Mouse (Mus musculus): ENCODE measurements around the gene Oard1.
A peak's percentile ranks its signal among the peaks of the same experiment; 100 is the strongest.

The Oard1 gene

GRCm38 (mm10) chr17:48409380-48410298 is at the start of gene Oard1, which contains the start of gene Nfya:
TSS of gene Oard1 (plus strand) at chr17:48410014.
TSS of gene Nfya (minus strand) at chr17:48409906.
- DNase-seq, result peak; percentile 99 to 100

GRCm38 (mm10) chr17:48360462-48360861 is 49.4 kb upstream of the Oard1 start:
- DNase-seq, result no peak

- no peak for DNase-seq
Observed at GRCm38 (mm10) chr17:48362346-48362745, 47.5 kb upstream of the Oard1 start.

- DNase-seq, result peak; percentile 27 to 74
Observed at GRCm38 (mm10) chr17:48362966-48363365, 46.8 kb upstream of the Oard1 start.

GRCm38 (mm10) chr17:48363421-48363965 is 46.3 kb upstream of the Oard1 start:
- DNase-seq, result no peak

GRCm38 (mm10) chr17:48365511-48366155 is 44.2 kb upstream of the Oard1 start:
- no peak for DNase-seq

- DNase-seq, result no peak
Observed at GRCm38 (mm10) chr17:48366806-48367205, 43.0 kb upstream of the Oard1 start.

GRCm38 (mm10) chr17:48371621-48372020 is 38.2 kb upstream of the Oard1 start:
- peak in 1 of 2 experiments; percentile 9 for DNase-seq

- DNase-seq, result no peak
Observed at GRCm38 (mm10) chr17:48372987-48373386, 36.8 kb upstream of the Oard1 start.

GRCm38 (mm10) chr17:48376102-48376501 is 33.7 kb upstream of the Oard1 start:
- DNase-seq, result no peak

- no peak for DNase-seq
Observed at GRCm38 (mm10) chr17:48379050-48379449, 30.8 kb upstream of the Oard1 start.

- no peak for DNase-seq
Observed at GRCm38 (mm10) chr17:48385786-48386461, 23.9 kb upstream of the Oard1 start.

- no peak for DNase-seq
Observed at GRCm38 (mm10) chr17:48388666-48389065, 21.1 kb upstream of the Oard1 start.

- no peak for DNase-seq
Observed at GRCm38 (mm10) chr17:48389442-48389841, 20.4 kb upstream of the Oard1 start.

- DNase-seq, result peak; percentile 16 to 62
Observed at GRCm38 (mm10) chr17:48391446-48391845, 18.4 kb upstream of the Oard1 start.

GRCm38 (mm10) chr17:48392616-48393015 is 17.2 kb upstream of the Oard1 start:
- DNase-seq, result no peak

- no peak for DNase-seq
Observed at GRCm38 (mm10) chr17:48401710-48402109, 8.1 kb upstream of the Oard1 start.

GRCm38 (mm10) chr17:48402751-48403150 is 7.1 kb upstream of the Oard1 start:
- DNase-seq, result peak in 1 of 2 experiments; percentile 32

- no peak for DNase-seq
Observed at GRCm38 (mm10) chr17:48403848-48404247, 6.0 kb upstream of the Oard1 start.

- DNase-seq, result no peak
Observed at GRCm38 (mm10) chr17:48404706-48405105, 5.1 kb upstream of the Oard1 start.

- no peak for DNase-seq
Observed at GRCm38 (mm10) chr17:48407154-48407553, 2.7 kb upstream of the Oard1 start.

- DNase-seq, result peak in 1 of 2 experiments; percentile 15
Observed at GRCm38 (mm10) chr17:48407910-48408525, 1.8 kb upstream of the Oard1 start.
